Mouse (Mus musculus): ENCODE data around the gene Sh2b2.

- no peak for TF ChIP-seq CTCF (IDR thresholded peaks at IDR 0.05; ENCODE audit: low read depth, low read length)
- no peak for TF ChIP-seq POLR2A (IDR thresholded peaks at IDR 0.05; ENCODE audit: borderline replicate concordance, low read depth, low read length)
Observed at GRCm38 (mm10) chr5:136169626-136170511, 76.5 kb downstream of the Sh2b2 start.

Measured in bone marrow macrophage, adult 2 months (primary cell).